Mouse (Mus musculus) heart, embryonic 13.5 days (tissue): ENCODE measurements around the gene St3gal4. TPM values are rescaled to one million over a fixed set of nuclear protein-coding genes. Genes with fewer than 3 reads are reported as not detected.

Experiments
- ATAC-seq: fragments of 200-750 bp; cut with Nextera tagmentation; 2 replicates; pipeline ENCODE4 v1.8.0; 2017; ENCODE audit warnings: moderate TSS enrichment; ENCODE audit not compliant: insufficient number of reproducible peaks, low FRiP score, low TSS enrichment; ENCODE audit errors: extremely low read depth
- H3K27ac ChIP-seq: fragments of 300-500 bp; sonication (generic); replicated peaks from 2 replicates; pipeline ENCODE4 v1.5.1; 2015; ENCODE audit warnings: moderate library complexity, mild to moderate bottlenecking, inconsistent platforms
- H3K27me3 ChIP-seq: fragments of 300-500 bp; sonication (generic); replicated peaks from 2 replicates; pipeline ENCODE4 v1.6.1; 2015; ENCODE audit warnings: mild to moderate bottlenecking, inconsistent platforms
- H3K36me3 ChIP-seq: fragments of 300-500 bp; sonication (generic); 2 replicates; pipeline ENCODE4 v1.6.1; 2015; ENCODE audit warnings: mild to moderate bottlenecking, inconsistent platforms
- H3K4me1 ChIP-seq: fragments of 300-500 bp; sonication (generic); 2 replicates; pipeline ENCODE4 v1.6.1; 2015; ENCODE audit warnings: inconsistent platforms
- H3K4me2 ChIP-seq: fragments of 300-500 bp; sonication (generic); 2 replicates; pipeline ENCODE4 v1.6.1; 2015; ENCODE audit warnings: inconsistent platforms, mild to moderate bottlenecking, moderate library complexity
- H3K4me3 ChIP-seq: fragments of 300-500 bp; sonication (generic); 2 replicates; pipeline ENCODE4 v1.5.1; 2015; ENCODE audit warnings: moderate library complexity, mild to moderate bottlenecking, inconsistent platforms
- H3K9ac ChIP-seq: fragments of 300-500 bp; sonication (generic); 2 replicates; pipeline ENCODE4 v1.6.1; 2015; ENCODE audit warnings: inconsistent platforms, mild to moderate bottlenecking, moderate library complexity
- H3K9me3 ChIP-seq: fragments of 300-500 bp; sonication (generic); 2 replicates; pipeline ENCODE4 v1.6.1; 2016; ENCODE audit warnings: inconsistent platforms
- WGBS: fragments of 180-500 bp; shearing (Covaris S2); methylation state at CpG from one replicate; pipeline ENCODE4 v1.1.7; 2015; ENCODE audit warnings: mixed read lengths; 5-methylcytosine and 5-hydroxymethylcytosine counted together
- polyA plus RNA-seq: library from polyadenylated mRNA; unstranded; fragments of >200 nt; fragmentation: Nextera tagmentation; extraction: Ambion mirVana; gene quantifications from 2 replicates; pipeline ENCODE4 v1.2.1, GENCODE M21; 2015

St3gal4 gene
- polyA plus RNA-seq, 1 experiment from 2014 or later = 15.4 TPM

GRCm38 (mm10) chr9:35127561-35127960 lies 8.5 kb upstream of the St3gal4 start:
- ATAC-seq = no peak
- peak overlapping the region; percentile 60 for H3K27ac ChIP-seq
- WGBS = 86% methylated on average over 5 of the region's 5 CpGs
- peaks cover 44% of the 10 kb centered on the region for H3K4me1 ChIP-seq
- no peaks in the 10 kb centered on the region for H3K27me3 ChIP-seq
- H3K9me3 ChIP-seq = no peaks in the 10 kb centered on the region
- H3K4me2 ChIP-seq = no peak overlapping the region
- no peak overlapping the region for H3K9ac ChIP-seq
- H3K36me3 ChIP-seq = peaks cover 39% of the 10 kb centered on the region
- H3K4me3 ChIP-seq = no peak overlapping the region

DNA sequence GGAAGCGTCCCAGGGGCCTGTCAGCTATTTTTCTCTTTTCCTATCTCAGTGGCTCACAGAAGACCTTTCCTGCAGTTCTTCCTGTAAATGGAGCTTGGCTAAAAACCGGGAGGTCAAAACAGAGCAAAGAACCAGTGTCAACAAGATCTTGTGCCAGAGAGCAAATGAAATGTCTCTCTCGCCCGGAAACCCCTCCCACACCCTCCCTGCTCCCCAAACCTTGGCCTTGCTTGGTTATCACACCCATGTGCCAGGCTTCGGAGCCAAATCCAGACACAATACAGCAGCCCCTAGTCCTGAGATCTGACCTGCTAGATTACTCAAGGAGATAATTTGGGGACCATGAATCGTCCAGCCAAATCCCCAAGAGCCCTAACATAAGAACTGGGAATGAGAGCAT lies 8.1 kb upstream of the St3gal4 start:
- ATAC-seq = no peak
- Histone ChIP-seq H3K9ac (no peak overlapping the region), H3K4me3 (no peak overlapping the region), H3K36me3 (peaks cover 39% of the 10 kb centered on the region), H3K4me1 (peaks cover 49% of the 10 kb centered on the region), H3K4me2 (no peak overlapping the region), H3K9me3 (no peaks in the 10 kb centered on the region), H3K27me3 (no peaks in the 10 kb centered on the region), H3K27ac (peak overlapping the region; percentile 60)
- 71% methylated on average over 6 of the region's 6 CpGs for WGBS

DNA sequence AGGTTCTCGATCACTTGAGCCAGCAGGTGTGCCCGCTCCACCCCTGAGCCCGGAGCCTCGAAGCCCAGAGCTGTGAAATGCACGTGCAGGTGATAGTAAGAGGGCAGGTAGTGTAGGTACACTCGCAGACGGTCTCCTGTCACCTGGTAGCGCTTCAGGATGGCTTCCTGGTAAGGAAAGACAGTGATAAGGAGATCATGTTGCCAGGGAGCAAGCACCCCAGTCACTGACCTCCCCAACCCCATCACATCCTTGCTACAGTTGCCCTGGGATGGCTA lies 5.5 kb upstream of the St3gal4 start:
- WGBS = 84% methylated on average over 8 of the region's 8 CpGs
- Histone ChIP-seq H3K36me3 (peaks cover 51% of the 10 kb centered on the region), H3K4me1 (peaks cover 53% of the 10 kb centered on the region), H3K4me2 (no peak overlapping the region), H3K9ac (no peak overlapping the region), H3K27me3 (no peaks in the 10 kb centered on the region), H3K9me3 (no peaks in the 10 kb centered on the region), H3K27ac (no peak overlapping the region), H3K4me3 (no peak overlapping the region)
- no peak for ATAC-seq

- no peak for ATAC-seq
- WGBS = 53% methylated on average over 11 of the region's 11 CpGs
These were observed 5.0 kb upstream of the St3gal4 start for GRCm38 (mm10) chr9:35123804-35124677.

GRCm38 (mm10) chr9:35123456-35123803 lies 4.4 kb upstream of the St3gal4 start:
- Histone ChIP-seq H3K4me3 (no peak overlapping the region), H3K27me3 (no peaks in the 10 kb centered on the region), H3K9ac (no peak overlapping the region), H3K4me2 (no peak overlapping the region), H3K4me1 (peaks cover 43% of the 10 kb centered on the region), H3K9me3 (no peaks in the 10 kb centered on the region), H3K36me3 (peaks cover 47% of the 10 kb centered on the region), H3K27ac (peak overlapping the region; percentile 33)
- 65% methylated on average over 2 of the region's 2 CpGs for WGBS
- no peak for ATAC-seq

More at GRCm38 (mm10) chr9:35123804-35124677, 5.0 kb upstream of the St3gal4 start:
- peaks cover 47% of the 10 kb centered on the region for H3K36me3 ChIP-seq
- no peak overlapping the region for H3K4me2 ChIP-seq
- no peak overlapping the region for H3K4me3 ChIP-seq
- peak overlapping the region; percentile 33; the same call in 1 of the 2 replicates for H3K27ac ChIP-seq
- no peaks in the 10 kb centered on the region for H3K9me3 ChIP-seq
- H3K27me3 ChIP-seq = no peaks in the 10 kb centered on the region
- no peak overlapping the region for H3K9ac ChIP-seq
- H3K4me1 ChIP-seq = peaks cover 48% of the 10 kb centered on the region

DNA sequence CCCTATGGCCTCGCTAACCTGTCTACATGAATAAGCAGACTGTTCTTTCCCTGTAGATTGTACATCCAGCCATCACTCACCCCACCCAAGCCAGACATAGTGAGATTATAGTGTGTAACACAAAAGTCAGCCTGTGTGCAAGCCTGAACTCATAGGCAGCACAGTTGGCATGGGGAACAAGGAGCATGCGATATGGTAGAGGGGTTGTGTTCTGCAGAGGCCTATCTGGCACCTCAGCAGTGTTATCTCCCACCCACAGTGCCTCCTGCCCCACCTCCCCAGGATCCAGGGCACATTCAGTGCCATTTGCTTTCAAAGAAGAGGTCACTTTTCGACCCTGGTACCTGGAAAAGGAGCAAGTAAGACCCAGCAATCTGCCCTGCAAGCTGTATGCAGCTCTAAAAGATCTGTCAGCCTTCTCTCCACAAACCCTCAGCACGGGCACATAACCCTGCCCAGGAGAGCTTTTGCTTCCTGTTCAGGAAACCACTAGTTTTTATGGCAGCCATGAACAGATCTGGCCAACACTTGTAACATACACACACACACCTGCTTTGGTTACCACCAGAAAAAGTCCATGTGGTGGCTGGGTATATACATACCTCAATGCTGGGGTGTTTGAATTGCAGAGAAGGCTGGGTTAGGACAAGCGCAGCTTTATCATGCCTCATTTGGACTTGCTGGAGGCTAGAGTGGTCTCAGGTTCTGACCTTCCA lies 3.6 kb upstream of the St3gal4 start:
- WGBS = 59% methylated on average over 5 of the region's 5 CpGs
- Histone ChIP-seq H3K4me3 (no peak overlapping the region), H3K4me2 (no peak overlapping the region), H3K27me3 (no peaks in the 10 kb centered on the region), H3K36me3 (peaks cover 45% of the 10 kb centered on the region), H3K9me3 (no peaks in the 10 kb centered on the region), H3K4me1 (peaks cover 48% of the 10 kb centered on the region), H3K27ac (peak overlapping the region; percentile 33), H3K9ac (no peak overlapping the region)
- no peak for ATAC-seq

GRCm38 (mm10) chr9:35118563-35118962 lies 505 bp downstream of the St3gal4 start:
- H3K4me3 ChIP-seq = no peak overlapping the region
- H3K9me3 ChIP-seq = no peaks in the 10 kb centered on the region
- H3K4me1 ChIP-seq = peaks cover 65% of the 10 kb centered on the region
- peaks cover 13% of the 10 kb centered on the region; the same call in 1 of the 2 replicates for H3K36me3 ChIP-seq
- no peak overlapping the region for H3K4me2 ChIP-seq
- no peak overlapping the region for H3K9ac ChIP-seq
- 86% methylated on average over 2 of the region's 2 CpGs for WGBS
- no peak overlapping the region for H3K27ac ChIP-seq
- no peaks in the 10 kb centered on the region for H3K27me3 ChIP-seq
- no peak for ATAC-seq

GRCm38 (mm10) chr9:35117384-35118295 lies 1.4 kb downstream of the St3gal4 start:
- Histone ChIP-seq H3K4me3 (peak overlapping the region; percentile 85), H3K9me3 (no peaks in the 10 kb centered on the region), H3K4me1 (peaks cover 58% of the 10 kb centered on the region), H3K27ac (peak overlapping the region; percentile 91), H3K4me2 (peak overlapping the region; percentile 90), H3K9ac (peak overlapping the region; percentile 93), H3K36me3 (peaks cover 13% of the 10 kb centered on the region; the same call in 1 of the 2 replicates), H3K27me3 (no peaks in the 10 kb centered on the region)
- WGBS = 23% methylated on average over 15 of the region's 15 CpGs
- no peak for ATAC-seq

DNA sequence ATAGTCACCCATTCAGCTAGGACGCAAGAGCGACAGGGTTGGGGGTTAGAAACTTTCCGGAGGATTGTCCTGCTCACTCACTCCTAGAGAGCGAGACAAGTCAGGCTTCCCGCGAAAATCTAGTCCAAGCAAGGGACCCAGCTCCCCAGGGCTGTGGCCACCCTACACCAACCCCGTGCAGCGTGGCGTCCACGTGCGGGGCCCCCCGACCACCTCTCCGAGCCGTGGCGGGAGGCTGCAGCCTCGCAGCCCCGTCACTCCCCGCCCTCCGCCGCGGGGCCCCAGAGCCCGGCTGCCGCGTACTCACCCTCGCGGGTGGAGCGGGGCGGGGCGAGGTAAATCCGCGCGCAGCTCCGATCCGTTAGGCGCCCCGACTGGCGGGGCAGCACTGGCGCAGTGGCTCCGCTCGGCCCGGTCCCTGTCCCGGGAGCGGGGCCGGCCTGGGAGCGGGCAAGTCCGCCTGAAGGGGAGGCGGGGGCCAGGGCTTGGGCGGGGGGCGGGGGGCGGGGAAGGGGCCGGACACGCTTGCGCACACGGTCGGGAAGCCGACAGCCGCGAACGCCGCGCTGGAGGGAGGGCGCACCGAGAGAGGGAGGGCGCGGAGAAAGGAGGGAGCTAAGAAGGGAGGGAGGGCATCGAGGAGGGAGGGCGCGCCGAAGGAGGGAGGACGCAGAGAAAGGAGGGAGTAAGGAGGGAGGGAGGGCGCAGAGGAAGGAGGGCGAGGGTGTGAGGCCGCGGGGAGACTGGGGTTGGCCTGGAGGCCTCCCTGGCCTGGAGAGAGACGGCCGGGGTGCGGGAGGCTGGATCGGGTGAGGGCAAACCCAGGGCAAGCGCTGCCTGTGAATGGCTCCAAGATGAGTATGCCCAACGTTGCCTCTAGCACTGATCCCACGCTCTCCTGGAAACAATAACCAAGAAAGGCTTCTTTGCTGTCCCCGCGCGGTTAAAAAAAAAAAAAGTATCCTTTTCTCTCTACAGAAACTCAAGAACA lies 2.4 kb downstream of the St3gal4 start:
- Histone ChIP-seq H3K4me2 (peak overlapping the region; percentile 90), H3K9ac (peak overlapping the region; percentile 93), H3K36me3 (peaks cover 13% of the 10 kb centered on the region; the same call in 1 of the 2 replicates), H3K4me1 (peaks cover 57% of the 10 kb centered on the region), H3K9me3 (no peaks in the 10 kb centered on the region), H3K4me3 (peak overlapping the region; percentile 85), H3K27me3 (no peaks in the 10 kb centered on the region), H3K27ac (peak overlapping the region; percentile 91)
- ATAC-seq = peak; percentile 78
- WGBS = 1% methylated on average over 73 of the region's 84 CpGs

GRCm38 (mm10) chr9:35115804-35116203 lies 3.3 kb downstream of the St3gal4 start:
- peak overlapping the region; percentile 93 for H3K9ac ChIP-seq
- H3K9me3 ChIP-seq = no peaks in the 10 kb centered on the region
- WGBS = 45% methylated on average over 4 of the region's 4 CpGs
- peaks cover 7% of the 10 kb centered on the region; the same call in 1 of the 2 replicates for H3K36me3 ChIP-seq
- peak overlapping the region; percentile 90 for H3K4me2 ChIP-seq
- H3K4me1 ChIP-seq = peaks cover 59% of the 10 kb centered on the region
- H3K27ac ChIP-seq = peak overlapping the region; percentile 91; the same call in 1 of the 2 replicates
- no peaks in the 10 kb centered on the region for H3K27me3 ChIP-seq
- ATAC-seq = no peak
- peak overlapping the region; percentile 85 for H3K4me3 ChIP-seq
